Mouse (Mus musculus): ENCODE data around the gene Hspa12a.

DNA sequence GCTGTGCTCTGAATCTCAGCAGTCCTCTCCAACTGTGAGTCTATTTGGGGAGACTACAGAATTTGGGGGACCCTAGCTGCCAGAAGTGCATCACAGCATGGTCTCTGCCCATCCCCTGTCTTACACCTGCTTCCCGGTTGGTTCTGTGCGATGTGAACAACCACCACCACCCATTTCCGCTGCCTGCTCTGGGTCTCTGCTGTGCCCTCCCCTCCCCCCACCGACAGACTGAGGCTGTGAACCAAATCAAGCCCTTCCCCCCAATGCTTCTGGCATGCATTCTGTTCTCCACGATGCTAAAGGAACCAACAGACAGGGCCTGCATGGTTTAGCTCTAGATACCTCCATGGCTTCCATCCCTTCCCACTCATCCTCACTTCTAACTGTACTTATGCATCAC lies 78.2 kb downstream of the Hspa12a start:
- no peak for TF ChIP-seq CTCF (IDR thresholded peaks at IDR 0.05; ENCODE audit: extremely low read depth, insufficient read depth, insufficient read length, insufficient replicate concordance)
- no peak for TF ChIP-seq POLR2A (IDR thresholded peaks at IDR 0.05; ENCODE audit: low read depth, low read length)

All from spleen, adult 2 months (tissue).